Mouse (Mus musculus): ENCODE data around the gene Rbpj.

The Rbpj gene

DNA sequence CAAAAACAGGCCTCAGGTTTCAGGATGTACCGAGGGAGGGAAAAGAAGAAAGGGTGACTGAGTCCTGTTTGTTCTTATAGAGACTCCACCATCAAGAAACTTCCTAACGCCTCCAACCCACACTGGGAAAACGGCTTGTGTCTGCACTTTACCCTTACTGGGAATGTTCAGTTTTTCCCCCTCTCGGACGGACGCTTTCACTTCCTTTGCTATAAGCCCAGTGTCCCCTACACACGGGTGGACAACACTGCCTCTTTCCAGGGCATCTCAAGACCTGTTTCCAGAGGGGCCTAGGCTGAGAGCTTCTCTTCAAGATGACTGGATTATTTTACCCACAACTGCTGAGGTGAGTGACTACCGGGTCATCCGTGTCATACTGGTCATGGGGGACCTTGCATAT lies at the start of gene Rbpj:
TSS of gene Rbpj (plus strand) at position 270 of the 400 bp plus-strand sequence.
- no peak for DNase-seq (ENCODE audit: low spot score in 2 of 2)

GRCm38 (mm10) chr5:53420777-53421176 lies 45.2 kb upstream of the Rbpj start:
- DNase-seq (ENCODE audit: low spot score in 2 of 2) = peak; percentile 1 to 43

DNA sequence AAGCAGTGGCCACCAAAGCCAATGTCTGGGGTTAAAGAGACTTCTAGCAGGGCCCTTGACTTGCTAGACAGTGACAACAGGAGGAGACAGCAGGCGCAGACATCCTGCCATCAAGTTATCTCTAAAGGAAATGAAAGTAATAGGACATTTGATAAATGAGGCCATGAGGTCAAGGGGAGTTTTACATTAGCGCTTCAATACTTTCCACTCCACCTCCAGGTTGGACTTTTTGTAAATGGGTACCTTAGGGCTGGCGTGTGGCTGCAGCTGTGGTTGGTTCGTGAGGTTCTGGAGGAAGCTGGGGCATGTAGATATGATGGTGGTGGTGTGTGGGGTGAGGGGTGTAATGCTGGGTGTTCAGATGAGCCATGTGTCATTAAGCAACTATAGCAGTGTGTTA lies 44.7 kb upstream of the Rbpj start:
- peak; percentile 48 to 63 for DNase-seq (ENCODE audit: low spot score in 2 of 2)

- DNase-seq (ENCODE audit: low spot score in 2 of 2) = no peak
Observed at GRCm38 (mm10) chr5:53427411-53427810, 38.5 kb upstream of the Rbpj start.

GRCm38 (mm10) chr5:53429683-53430477 lies 36.1 kb upstream of the Rbpj start:
- DNase-seq (ENCODE audit: low spot score in 2 of 2) = no peak

- DNase-seq (ENCODE audit: low spot score in 2 of 2) = no peak
Observed at GRCm38 (mm10) chr5:53432451-53432850, 33.5 kb upstream of the Rbpj start.

- DNase-seq (ENCODE audit: low spot score in 2 of 2) = no peak
Observed at GRCm38 (mm10) chr5:53436905-53437632, 28.9 kb upstream of the Rbpj start.

DNA sequence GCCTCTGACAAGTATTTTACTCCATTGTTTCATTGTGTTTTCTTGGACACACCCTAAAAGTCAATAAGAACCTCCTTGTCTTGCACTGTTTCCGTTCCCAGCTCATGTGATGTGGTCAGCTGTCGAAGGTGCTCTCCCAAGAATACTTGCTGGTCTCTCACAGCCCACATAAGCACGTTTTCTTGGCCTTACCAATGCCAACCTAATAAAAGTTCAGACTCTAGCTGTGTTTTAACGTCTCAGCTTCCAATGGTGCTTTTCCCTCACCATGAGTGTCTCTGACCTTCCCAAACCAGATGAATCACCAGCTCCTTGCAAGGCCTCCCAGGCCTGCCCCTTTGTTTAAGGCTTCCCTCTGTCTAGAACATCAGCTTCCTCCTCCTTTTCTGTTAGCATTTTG lies 28.2 kb upstream of the Rbpj start:
- DNase-seq (ENCODE audit: low spot score in 2 of 2) = no peak

DNA sequence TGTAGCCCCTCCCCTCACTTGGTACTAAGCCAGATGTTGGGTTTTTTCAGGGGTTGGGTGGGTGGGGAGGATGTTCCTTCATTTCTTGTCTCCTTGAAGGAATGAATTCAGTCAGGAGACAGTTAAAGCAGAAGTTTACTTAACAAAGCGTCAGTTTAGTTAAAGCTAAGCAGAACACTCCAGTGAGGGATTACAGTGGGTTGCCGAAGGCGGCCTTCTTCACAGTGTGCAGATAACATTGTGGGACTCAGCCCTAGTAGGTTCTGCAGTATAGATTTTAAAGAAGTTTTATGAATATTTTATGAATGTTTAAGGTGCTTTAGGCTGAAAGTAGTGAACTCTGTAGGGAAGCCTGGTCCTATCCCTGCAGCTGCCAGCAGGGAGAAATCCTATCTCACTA lies 27.7 kb upstream of the Rbpj start:
- no peak for DNase-seq (ENCODE audit: low spot score in 2 of 2)

- DNase-seq (ENCODE audit: low spot score in 2 of 2) = no peak
Observed at GRCm38 (mm10) chr5:53439655-53440054, 26.3 kb upstream of the Rbpj start.

GRCm38 (mm10) chr5:53444030-53444429 lies 21.9 kb upstream of the Rbpj start:
- DNase-seq (ENCODE audit: low spot score in 2 of 2) = no peak

GRCm38 (mm10) chr5:53450945-53451344 lies 15.0 kb upstream of the Rbpj start:
- no peak for DNase-seq (ENCODE audit: low spot score in 2 of 2)

GRCm38 (mm10) chr5:53451829-53452228 lies 14.1 kb upstream of the Rbpj start:
- no peak for DNase-seq (ENCODE audit: low spot score in 2 of 2)

DNA sequence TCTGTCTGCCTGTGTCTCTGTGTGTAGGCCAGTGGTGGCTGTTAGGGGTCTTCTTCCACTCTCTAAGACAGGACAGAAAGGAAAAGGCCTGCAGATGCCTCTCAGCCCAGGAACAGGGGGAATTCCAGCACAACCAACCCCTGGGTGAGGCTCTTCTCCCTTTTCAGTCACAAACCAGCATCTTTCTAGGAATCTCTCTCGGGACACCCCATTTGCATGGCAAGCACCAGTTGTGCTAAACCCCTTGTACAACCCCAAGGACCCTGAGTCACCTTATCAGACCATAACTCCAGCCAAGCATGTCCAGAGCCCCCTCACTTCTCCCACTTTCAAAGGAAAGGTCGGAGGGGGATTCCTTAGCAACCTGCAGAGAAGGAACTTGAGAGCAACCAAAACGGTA lies 13.0 kb upstream of the Rbpj start:
- DNase-seq (ENCODE audit: low spot score in 2 of 2) = no peak

- DNase-seq (ENCODE audit: low spot score in 2 of 2) = no peak
Observed at GRCm38 (mm10) chr5:53454706-53455105, 11.2 kb upstream of the Rbpj start.

GRCm38 (mm10) chr5:53455459-53455858 lies 10.5 kb upstream of the Rbpj start:
- DNase-seq (ENCODE audit: low spot score in 2 of 2) = no peak

- no peak for DNase-seq (ENCODE audit: low spot score in 2 of 2)
Observed at GRCm38 (mm10) chr5:53460196-53460595, 5.8 kb upstream of the Rbpj start.

DNA sequence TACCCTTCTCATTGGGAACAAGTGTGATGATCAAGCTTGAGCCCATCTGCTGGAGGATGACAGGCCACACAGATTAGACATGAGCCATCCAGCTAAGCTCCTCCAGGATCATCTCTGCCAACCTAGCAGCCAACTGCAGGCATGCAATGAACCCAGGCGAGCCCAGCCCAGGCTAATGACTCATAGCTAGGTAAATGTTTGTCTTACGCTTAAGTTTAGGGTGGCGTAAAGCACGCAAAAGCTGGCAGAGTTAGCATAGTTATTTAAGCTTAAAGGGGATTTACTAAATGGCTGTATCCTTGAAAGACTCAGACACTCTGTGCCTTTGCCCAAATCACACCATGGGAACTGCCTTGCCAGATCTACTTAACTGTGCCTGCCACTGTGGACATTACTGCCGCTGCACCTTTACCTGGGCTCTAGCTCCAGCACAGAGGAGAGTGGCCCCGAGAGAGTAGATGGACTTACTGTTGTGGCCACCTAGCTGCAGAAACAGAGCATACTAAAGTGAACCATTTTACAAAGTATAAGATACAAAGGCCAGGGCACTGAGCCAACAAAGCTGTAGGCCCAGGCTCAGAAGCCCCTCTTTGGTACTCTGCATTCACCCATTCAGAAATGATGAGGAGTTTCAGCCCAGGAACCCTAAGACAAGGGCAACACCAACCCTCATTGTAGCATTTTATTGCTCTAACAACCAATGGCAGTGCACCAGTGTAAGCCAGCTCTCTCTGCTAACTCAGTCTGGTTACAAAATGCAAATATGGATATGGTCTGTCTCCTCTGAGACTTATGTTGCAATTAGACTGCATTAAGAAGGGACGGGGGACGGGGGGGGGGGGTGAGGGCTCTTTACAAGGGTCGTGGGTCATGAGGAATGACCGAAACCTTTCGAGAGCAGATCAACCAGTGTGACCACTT lies 2.6 kb upstream of the Rbpj start:
- DNase-seq (ENCODE audit: low spot score in 2 of 2) = no peak

GRCm38 (mm10) chr5:53466422-53467333 lies 726 bp downstream of the Rbpj start:
- DNase-seq (ENCODE audit: low spot score in 2 of 2) = no peak

GRCm38 (mm10) chr5:53467602-53468001 lies 1.6 kb downstream of the Rbpj start:
- no peak for DNase-seq (ENCODE audit: low spot score in 2 of 2)

DNA sequence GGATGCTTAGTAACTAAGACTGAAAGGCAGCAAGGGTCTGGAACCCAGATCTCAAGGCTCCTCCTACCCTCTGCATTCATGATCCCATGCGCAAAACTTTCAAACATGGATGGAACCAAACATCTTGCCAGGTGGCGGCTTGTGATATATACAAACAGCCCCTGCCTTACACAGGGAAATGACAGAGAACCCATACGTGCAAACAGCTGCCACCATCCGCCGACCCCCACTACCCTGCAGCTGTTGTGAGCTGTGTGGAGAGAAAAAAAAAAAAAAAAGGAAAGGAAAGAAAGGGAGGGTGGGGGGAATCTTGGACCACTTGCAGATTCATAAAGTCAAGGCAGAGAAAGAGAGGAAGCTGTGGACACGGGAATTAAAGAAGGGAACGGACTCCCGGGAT lies 2.4 kb downstream of the Rbpj start:
- no peak for DNase-seq (ENCODE audit: low spot score in 2 of 2)

All from natural killer cell, adult 2 months (primary cell).